Mouse (Mus musculus) liver, postnatal 0 days (tissue): ENCODE results near the gene Mrpl42.

Experiments
- CTCF ChIP-seq: sonication (generic); IDR thresholded peaks from 2 replicates; pipeline ENCODE4 v1.5.1; 2016; ENCODE audit warnings: antibody characterized with exemption, low read depth
- EP300 ChIP-seq: IDR thresholded peaks from 2 replicates; pipeline ENCODE4 v1.6.1; 2016; ENCODE audit warnings: antibody characterized with exemption, low read depth, mild to moderate bottlenecking

DNA sequence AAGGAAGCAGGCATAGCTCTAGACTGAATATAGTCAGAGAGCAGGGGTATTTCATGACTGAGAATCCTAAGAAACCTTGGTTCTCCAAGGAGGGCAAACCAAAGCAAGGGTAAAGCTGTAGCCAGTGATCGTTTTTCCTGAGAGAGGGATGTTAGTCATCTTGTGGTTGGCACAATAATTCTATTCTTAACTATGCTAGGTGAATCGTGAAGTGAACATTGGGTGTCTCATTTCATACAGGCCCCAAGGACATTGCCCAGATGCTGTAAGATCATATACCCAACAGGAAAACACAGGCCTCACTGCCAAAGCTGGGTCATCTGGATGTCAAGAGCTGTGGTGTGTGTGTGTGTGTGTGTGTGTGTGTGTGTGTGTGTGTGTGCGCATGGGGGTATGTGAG is 30.6 kb downstream of the Mrpl42 start:
- TF ChIP-seq CTCF (no peak), EP300 (no peak)
